Mouse (Mus musculus): Measurements from ENCODE around the gene Rab8b.

DNA sequence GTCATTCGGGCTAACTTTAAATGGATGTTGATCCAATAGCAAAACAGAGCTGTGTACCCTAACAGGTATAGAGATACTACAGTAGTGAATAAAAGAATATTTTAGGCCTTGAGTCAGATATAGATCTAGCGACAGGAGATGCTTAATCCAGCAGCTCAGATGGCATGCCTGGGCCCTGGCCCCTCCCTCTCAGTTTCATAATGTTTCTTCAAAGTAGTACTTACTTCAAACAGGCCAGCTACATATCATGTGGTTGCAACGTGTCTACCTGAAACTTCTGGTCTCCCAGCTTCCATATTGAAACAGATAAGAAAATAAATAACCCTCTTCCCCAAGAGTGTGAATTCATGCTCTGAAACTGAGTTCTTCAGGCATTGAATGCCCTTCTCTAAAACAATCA lies 6.4 kb upstream of the Rab8b start:
- TF ChIP-seq POLR2A (IDR thresholded peaks at IDR 0.05; ENCODE audit: low read depth, low read length) (no peak), CTCF (IDR thresholded peaks at IDR 0.05; ENCODE audit: extremely low read depth, insufficient read length, insufficient replicate concordance, low read depth, low read length) (no peak)
